Mouse (Mus musculus) small intestine, adult 2 months (tissue): Measurements from ENCODE around the gene Vps37b. TPM values are rescaled to one million over a fixed set of nuclear protein-coding genes. Genes with fewer than 3 reads are reported as not detected.
"Not testable (repeated sequence)": the region's sequence is repeated elsewhere in the genome, so short reads cannot be mapped to it uniquely, and the experiment has no call there.

Experiments used
- H3K27ac ChIP-seq: fragments of 200-500 bp; 2 replicates; pipeline ENCODE4 v1.5.1; 2012; ENCODE audit warnings: low read depth, low read length, control low read depth, inconsistent platforms; ENCODE audit not compliant: insufficient read depth
- H3K27me3 ChIP-seq: fragments of 200-500 bp; 2 replicates; pipeline ENCODE4 v1.6.1; 2012; ENCODE audit warnings: mild to moderate bottlenecking, moderate library complexity, low read length, inconsistent platforms; ENCODE audit not compliant: control insufficient read depth, insufficient read depth
- H3K36me3 ChIP-seq: fragments of 200-500 bp; 2 replicates; pipeline ENCODE4 v1.6.1; 2012; ENCODE audit warnings: mild to moderate bottlenecking, low read length, control low read depth, inconsistent platforms; ENCODE audit not compliant: control insufficient read depth, insufficient read depth
- H3K4me1 ChIP-seq: fragments of 200-500 bp; 2 replicates; pipeline ENCODE4 v1.6.1; 2012; ENCODE audit warnings: low read length, inconsistent platforms, mixed read lengths; ENCODE audit not compliant: control insufficient read depth, insufficient read depth, insufficient read length
- H3K4me3 ChIP-seq: fragments of 200-500 bp; 2 replicates; pipeline ENCODE4 v1.5.1; 2012; ENCODE audit warnings: low read depth, mild to moderate bottlenecking, control low read depth, inconsistent platforms, low read length, moderate library complexity
- CTCF ChIP-seq: fragments of 200-500 bp; IDR thresholded peaks from 2 replicates; pipeline ENCODE4 v1.5.1; 2012; ENCODE audit warnings: low read depth, mild to moderate bottlenecking, control low read depth, inconsistent platforms, low read length, moderate library complexity, mixed read lengths; ENCODE audit not compliant: insufficient replicate concordance, insufficient read length; ENCODE audit errors: extremely low read depth
- POLR2A ChIP-seq: fragments of 200-500 bp; IDR thresholded peaks from 2 replicates; pipeline ENCODE4 v1.6.1; 2012; ENCODE audit warnings: low read depth, mild to moderate bottlenecking, control low read depth, inconsistent platforms, low read length, moderate library complexity
- WGBS: fragments of 180-500 bp; shearing (Covaris S2); methylation state at CpG from one replicate; pipeline ENCODE4 v1.1.7; 2018; 5-methylcytosine and 5-hydroxymethylcytosine counted together
- polyA plus RNA-seq: library from polyadenylated mRNA; depleted of rRNA; stranded (reverse); fragments of >200 nt; gene quantifications from 2 replicates; pipeline ENCODE4 v1.2.3, GENCODE M21; 2012

Gene Vps37b
- polyA plus RNA-seq, 1 experiment: 55.6 TPM

DNA sequence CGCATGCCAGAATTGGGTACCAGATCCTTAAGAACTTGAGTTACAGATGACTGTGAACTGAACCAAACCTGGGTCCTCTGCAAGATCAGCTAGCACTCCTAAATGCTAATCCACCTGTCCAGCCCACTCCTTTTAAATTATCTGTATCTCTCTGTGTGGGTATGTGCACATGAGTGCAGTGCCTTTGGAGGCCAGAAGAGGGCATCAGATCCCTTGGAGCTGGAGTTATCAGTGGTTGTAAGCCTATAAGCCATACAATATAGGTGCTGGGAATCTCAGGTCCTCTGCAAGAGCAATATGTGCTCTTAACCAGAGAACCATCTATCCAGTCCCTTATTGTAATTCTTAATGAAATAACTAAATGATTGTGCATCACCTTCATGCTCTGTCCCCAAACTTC, 24.1 kb upstream of the Vps37b start:
- no peak overlapping the region for H3K4me3 ChIP-seq
- H3K36me3 ChIP-seq: no peaks in the 10 kb centered on the region
- H3K27ac ChIP-seq: no peak overlapping the region
- H3K4me1 ChIP-seq: peaks cover 7% of the 10 kb centered on the region; the same call in 1 of the 2 replicates
- H3K27me3 ChIP-seq: no peaks in the 10 kb centered on the region
- 100% methylated on average over 1 of the region's 1 CpGs for WGBS
- TF ChIP-seq POLR2A: no peak
- no peak for TF ChIP-seq CTCF

DNA sequence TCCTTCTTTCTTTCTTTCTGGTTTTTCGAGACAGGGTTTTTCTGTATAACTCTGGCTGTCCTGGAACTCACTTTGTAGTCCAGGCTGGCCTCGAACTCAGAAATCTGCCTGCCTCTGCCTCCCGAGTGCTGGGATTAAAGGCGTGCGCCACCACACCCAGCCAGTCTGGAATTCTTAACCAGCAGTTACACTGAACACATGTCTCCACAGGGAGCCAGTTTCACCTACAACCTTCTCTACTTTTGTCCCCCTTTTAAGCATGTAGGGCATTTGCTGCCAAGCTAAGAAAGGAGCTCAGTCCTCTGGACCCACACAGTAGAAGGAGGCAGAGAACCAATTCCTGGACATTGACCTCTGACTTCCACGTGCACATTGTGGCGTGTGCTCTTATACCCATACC, 20.6 kb upstream of the Vps37b start:
- not testable (repeated sequence) for H3K36me3 ChIP-seq, H3K4me3 ChIP-seq, H3K27me3 ChIP-seq
- H3K4me1 ChIP-seq: peaks cover 30% of the 10 kb centered on the region
- peak overlapping the region; percentile 26; the same call in 1 of the 2 replicates for H3K27ac ChIP-seq
- WGBS: 73% methylated on average over 7 of the region's 7 CpGs

GRCm38 (mm10) chr5:124051899-124052491, 19.9 kb upstream of the Vps37b start:
- 37% methylated on average over 11 of the region's 11 CpGs for WGBS
- H3K27me3 ChIP-seq: no peaks in the 10 kb centered on the region
- H3K27ac ChIP-seq: peak overlapping the region; percentile 29; the same call in 1 of the 2 replicates
- H3K4me3 ChIP-seq: no peak overlapping the region
- TF ChIP-seq CTCF (no peak), POLR2A (no peak)
- H3K4me1 ChIP-seq: peaks cover 37% of the 10 kb centered on the region
- no peaks in the 10 kb centered on the region for H3K36me3 ChIP-seq

DNA sequence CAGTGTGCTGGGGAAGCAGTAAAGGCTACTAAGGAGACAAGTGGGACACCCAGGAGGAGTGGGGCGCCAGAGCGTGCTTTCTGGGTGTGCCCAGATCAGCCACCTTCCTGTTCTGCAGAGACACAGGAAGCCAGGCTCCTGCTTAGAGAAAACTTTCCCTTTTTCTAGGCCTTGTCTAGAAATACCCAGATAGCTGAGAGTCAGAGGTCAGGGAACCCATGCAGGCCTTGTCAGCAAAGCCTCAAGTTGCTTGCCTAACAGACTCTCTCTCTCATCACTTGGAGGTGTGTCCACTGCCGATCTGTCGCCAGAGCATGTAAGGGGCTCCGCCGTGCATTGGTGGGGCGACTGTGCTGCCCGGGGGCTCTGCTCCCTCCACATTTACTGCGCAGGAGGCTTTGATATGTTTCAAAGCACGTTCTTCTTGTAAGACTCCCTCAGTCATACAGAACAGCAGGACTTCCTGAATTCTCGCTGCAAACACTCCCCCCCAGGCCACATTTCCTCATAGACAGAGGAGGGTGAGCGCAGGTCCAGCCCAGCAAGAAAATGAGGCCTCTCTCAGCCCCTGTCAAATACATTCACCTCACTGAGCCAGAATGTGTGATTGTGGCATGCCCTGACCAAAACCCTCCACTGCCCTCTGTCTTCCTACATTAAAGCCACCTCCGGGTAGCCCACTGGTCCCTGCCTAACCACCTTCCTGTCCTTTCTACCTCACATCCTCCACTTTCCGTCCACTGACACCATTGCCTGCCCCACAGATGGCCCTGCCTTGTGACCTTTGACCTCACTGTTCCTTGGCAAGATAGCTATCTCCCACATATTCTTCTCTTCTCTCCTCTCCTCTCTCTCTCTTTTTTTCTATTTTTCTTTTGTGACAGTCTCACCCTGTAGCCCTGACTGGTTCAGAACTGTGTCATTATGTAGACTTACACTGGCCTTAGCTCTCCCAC, 18.3 kb upstream of the Vps37b start:
- Histone ChIP-seq H3K27me3 (no peaks in the 10 kb centered on the region), H3K27ac (peak overlapping the region; percentile 70), H3K4me3 (no peak overlapping the region), H3K4me1 (peaks cover 42% of the 10 kb centered on the region), H3K36me3 (no peaks in the 10 kb centered on the region)
- 49% methylated on average over 14 of the region's 14 CpGs for WGBS
- TF ChIP-seq POLR2A (no peak), CTCF (no peak)

GRCm38 (mm10) chr5:124049249-124050045, 17.4 kb upstream of the Vps37b start:
- TF ChIP-seq CTCF (no peak), POLR2A (no peak)
- Histone ChIP-seq H3K36me3 (no peaks in the 10 kb centered on the region), H3K4me1 (peaks cover 42% of the 10 kb centered on the region), H3K4me3 (no peak overlapping the region), H3K27ac (peak overlapping the region; percentile 70), H3K27me3 (no peaks in the 10 kb centered on the region)
- WGBS: 67% methylated on average over 15 of the region's 15 CpGs

GRCm38 (mm10) chr5:124046741-124047401, 14.8 kb upstream of the Vps37b start:
- H3K4me3 ChIP-seq: no peak overlapping the region
- 52% methylated on average over 7 of the region's 7 CpGs for WGBS
- H3K4me1 ChIP-seq: peaks cover 40% of the 10 kb centered on the region
- H3K27ac ChIP-seq: peak overlapping the region; percentile 73
- no peak for TF ChIP-seq POLR2A
- TF ChIP-seq CTCF: no peak
- H3K36me3 ChIP-seq: no peaks in the 10 kb centered on the region
- no peaks in the 10 kb centered on the region for H3K27me3 ChIP-seq
